Mouse (Mus musculus) T-helper 2 cell (primary cell): ENCODE data around the gene Hoxa4.

Experiments
- in situ Hi-C: fragments of 300-600 bp; cut with MboI, MseI; formaldehyde crosslinking; loops from one replicate; pipeline ENCODE4 v1.15.1; 2025; ENCODE audit warnings: high pct_unique_total_duplicates

The Hoxa4 gene

DNA sequence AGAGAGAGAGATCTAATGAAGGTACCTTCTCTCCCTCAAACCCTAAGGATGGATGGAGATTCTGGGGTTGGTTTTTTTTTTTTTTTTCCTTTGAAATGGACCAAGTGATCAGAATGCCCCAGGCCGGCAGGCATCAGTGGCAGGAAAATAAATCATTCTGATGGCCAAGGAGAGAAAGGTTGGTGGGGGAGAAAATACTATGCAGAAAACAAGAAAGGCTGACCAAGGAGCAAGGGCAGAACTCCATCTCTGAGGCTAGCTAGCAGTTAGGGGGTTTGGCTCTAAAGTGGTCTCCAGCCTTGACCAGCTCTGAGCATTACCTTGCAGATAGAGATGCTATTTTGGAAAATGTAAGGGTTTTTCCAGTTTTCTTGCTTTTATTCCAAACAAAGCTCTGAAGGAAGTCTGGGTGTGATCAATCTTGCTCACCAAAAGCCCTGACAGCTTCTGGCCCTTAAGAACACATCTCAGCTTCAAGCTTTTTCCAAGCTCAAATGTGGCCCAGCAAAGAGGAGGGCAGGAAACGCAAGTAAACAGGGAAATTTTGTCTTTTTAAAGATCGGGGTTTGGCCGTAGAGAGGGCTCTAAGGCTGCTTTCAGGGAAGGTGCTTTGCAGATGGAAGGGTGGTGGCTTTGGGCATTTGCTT is 25.0 kb downstream of the Hoxa4 start:
- in situ Hi-C loops = no loop called here

DNA sequence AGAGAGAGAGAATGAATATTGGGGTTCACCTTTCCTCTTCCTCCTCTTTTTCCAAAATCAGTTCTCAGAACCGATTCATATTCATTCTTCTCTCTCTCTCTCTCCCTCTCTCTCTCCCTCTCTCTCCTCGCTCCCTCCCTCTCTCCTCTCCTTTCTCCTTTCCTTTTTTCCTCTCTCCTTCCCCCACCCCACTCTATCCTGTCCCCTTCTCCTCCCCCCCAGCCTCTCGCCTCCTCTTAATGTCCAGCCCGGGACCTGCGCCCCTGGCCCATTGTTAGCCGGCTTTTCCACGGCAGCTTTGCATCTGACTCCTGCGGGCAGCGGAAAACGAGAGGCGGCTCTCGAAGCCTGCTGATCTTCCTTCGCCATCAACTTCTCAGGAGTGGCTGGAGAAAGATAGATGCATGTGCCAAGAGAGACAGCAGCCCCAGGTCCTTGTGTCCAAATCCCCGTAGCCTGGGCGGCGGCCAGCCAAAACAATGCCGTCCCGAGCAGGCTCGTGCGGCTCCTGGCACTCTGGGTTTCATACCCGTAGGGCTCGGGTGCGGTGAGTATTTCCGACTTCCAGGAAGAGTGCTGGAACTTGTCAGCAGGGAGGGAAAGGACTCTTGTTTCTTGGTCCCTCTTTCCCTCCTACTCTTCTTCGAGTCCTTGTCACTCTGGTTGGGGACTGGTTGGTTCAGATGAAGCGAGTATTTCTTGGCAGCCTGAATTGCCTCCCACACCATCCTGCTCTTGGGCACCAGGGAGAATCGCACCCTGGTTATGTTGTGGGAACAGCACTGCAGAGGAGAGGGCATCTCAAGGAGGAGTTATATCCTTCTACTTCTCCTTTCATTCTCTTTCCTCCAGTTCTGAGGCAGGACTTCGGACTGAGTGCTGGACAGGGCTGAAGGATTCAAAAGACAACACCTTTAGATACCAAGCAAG is 25.8 kb downstream of the Hoxa4 start:
- in situ Hi-C loops = no loop called here

DNA sequence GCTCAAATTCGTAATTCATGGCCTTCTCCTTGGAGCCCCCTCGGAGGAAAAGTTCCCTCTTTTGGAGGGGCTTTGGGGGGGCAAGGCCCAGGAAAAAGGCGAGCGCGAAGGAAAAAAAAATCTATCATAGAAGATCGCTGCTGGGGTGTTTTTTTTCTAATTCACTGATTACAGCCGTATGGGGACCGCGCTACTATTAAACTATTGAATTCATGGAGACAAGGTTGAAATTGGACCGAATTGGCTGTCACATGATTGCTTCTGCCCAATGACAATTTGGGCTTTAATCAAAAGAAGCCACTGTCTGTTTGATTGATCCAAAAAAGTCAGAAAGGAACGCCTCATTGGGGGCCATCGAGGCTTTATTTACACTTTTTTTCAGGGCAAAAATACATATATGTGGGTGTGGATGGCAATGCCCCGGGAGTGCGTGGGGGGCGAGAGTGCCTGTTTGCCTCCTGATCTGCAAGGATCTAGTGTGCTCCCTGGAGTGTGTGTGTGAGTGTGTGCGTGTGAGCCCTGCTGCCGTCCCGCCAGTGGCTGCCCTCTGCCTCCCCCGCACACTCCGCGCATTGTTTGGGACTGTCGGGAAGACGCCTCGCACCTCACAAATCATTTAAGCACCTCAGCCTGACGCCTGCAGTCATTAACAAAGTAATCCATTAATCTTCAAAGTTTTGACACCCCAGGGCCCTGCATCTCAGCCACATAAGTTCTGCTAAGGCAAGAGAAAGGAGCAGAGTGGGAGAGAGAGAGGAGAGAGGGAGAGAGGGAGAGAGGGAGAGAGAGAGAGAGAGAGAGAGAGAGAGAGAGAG is 26.7 kb downstream of the Hoxa4 start, which contains the start of gene Hoxa2:
Gene Hoxa2 (minus strand): TSS at position 206 of the 815 bp plus-strand sequence.
- in situ Hi-C loops = no loop called here

DNA sequence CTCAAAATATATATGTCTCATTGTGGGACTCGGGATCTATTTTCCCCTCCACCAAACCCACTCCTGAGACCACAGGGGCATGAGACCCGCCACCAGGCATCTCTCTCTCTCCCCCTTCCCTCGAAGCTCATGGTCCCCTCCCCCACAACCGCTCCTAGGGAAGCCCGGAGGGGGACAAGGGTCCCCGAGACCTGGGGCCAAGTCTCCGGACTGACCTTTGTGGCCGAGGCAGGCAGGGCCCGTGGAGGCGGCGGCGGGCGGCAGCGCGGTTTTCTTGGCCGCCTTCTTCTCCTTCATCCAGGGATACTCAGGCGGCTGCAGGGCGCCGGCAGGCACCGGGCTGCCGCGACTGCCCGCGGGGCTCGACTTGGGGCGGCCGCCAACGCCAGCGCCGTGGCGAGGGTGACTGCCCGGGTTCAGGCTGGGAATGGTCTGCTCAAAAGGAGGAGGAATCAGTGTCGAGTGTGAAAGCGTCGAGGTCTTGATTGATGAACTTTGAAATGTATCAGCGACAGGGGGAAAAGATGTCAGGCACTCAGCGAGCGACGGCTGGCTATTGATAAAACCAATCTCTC is 27.4 kb downstream of the Hoxa4 start:
- in situ Hi-C loops = no loop called here

DNA sequence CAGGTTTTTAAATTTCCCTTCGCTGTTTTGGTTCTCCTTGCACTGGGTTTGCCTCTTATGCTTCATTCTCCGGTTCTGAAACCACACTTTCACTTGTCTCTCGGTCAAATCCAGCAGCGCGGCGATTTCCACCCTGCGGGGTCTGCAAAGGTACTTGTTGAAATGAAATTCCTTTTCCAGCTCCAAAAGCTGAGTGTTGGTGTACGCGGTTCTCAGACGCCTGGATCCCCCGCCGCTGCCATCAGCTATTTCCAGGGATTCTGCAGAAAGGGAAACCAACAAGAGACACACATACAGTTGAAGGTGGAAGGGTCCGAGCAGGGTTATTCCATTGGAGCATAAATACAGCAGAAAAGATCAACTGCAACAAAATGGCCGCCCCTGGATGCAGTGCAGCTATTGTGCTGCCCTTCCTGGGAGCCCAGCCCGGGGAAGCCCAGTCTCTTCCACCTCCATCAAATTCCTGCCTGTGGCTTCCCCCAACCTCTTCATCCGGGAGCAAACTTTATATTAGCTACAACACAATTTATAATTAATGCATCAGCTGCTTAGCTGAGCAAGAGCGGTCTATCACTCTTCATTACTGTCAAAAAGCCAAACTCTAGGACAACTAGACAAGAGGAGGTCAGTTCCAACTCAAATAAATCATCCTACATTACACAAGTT is 28.1 kb downstream of the Hoxa4 start:
- in situ Hi-C loops = no loop called here

DNA sequence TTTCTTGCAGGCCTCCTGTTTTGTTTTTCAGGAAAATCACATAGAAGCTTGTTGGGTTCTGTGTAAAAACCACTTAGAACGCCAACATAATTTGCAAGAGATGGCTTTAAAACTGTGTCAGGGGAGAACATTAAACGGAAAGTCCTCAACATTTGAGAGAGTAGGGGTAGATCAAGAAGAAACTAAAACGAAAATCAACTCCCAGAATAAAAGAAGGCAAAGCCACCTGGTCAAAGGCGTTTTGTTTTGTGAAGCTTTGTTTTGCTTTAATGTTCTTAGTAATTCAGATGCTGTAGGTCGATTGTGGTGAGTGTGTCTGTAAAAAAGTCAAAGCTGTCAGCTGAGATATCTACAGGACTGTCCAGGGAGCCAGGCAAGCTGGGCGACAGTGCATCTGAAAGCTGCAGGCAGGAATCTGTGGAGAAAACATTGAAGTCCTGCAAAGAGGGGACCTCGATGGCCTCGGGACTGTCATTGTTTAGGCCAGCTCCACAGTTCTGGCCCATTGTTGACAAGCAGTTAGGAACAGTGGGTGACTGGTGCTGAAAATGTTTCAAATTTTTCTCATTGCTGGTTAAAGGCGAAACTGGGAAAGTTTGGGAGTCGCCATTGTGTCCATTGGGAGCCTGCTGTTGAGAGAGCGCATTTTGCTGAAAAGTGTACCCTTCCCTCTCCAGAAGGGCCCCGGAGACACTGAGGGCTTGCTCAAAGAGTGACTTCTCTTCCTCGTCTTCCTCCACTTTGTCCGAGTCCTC is 28.8 kb downstream of the Hoxa4 start:
- in situ Hi-C loops = no loop called here

DNA sequence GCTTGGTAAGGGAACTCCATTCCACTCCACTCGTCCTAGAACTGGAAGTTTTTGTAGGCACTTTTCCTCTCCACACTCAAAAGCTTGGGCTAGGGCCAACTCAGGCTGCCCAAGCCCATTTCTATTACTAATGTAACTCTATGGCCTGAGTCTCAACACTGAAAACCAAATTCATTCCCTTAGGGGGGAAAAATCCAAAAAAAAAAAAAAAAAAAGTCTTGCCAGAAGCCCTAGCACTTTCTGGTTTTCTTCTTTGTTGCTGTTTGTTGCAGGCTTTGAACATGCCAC is 29.5 kb downstream of the Hoxa4 start:
- in situ Hi-C loops = no loop called here

DNA sequence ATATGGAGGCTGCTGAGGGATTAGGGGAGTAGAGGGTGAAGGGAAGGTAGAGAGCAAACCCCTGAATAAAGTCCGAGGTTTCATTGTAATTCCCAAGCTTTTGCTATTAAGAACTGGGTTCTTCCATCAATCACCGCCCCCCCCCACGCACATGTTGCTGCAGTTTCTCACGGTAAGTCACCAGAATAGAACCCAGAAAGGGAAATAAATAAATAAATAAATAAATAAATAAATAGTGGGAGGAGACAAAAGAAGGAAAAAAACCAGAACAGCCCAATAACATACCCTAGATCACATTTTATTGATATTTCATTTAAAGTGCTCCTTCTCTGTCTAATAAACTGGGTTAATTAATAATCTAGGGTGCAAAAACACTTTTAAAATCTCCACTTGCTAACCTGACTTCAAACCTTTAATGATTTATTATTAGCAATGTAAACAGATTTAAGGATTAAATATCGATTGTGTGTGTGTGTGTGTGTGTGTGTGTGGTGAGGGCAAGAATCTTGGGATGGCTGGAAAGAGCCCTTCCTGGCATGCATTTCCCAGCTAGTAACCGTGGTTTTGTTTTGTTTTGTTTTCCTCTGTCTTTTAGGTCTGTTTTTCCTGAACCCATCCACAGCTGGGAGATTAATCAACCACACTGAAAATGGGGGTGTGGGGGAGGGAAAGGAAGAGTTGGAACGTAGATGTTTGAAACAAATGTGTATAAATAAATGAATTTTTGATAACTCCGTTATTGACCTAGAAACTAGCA is 30.0 kb downstream of the Hoxa4 start:
- in situ Hi-C loops = no loop called here

DNA sequence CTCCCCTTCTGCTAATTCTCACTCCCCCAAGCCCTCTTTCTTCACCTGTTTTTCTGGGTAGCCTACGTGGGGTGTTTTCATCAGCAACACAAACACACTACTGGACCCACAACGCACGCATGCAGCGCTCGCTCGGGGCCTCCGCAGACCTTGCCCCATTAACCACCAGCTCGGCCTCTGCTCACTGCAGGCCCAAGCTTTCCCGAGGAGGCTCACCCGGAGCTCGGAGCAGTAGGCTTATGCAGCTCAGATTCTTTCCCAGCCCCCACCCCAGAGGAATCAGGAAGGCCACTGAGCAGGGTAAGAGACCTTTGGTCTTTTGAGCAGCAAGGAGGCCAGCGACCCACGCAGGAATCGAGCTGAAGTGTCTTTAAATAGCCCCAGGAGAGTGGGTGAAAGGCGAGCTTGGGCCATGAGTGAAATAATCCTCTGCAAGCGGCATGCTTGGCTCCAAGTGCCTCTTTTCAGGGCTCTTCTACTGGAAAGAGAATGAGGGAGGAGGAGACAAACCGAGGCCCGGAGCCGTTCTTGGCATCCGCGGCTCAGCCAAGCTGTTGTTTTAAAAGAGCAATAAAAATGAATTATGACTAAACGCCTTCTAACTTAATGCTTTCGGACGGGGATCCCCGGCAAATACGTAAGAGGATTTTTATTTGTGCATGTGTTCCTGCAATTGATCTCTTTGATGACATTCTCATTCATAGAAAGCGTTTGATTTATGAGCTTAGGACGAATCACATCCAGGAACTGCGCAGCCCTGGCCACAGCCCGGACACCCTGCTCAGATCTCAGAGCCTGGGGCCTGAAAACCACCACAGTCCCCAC is 30.8 kb downstream of the Hoxa4 start:
- in situ Hi-C loops = no loop called here

DNA sequence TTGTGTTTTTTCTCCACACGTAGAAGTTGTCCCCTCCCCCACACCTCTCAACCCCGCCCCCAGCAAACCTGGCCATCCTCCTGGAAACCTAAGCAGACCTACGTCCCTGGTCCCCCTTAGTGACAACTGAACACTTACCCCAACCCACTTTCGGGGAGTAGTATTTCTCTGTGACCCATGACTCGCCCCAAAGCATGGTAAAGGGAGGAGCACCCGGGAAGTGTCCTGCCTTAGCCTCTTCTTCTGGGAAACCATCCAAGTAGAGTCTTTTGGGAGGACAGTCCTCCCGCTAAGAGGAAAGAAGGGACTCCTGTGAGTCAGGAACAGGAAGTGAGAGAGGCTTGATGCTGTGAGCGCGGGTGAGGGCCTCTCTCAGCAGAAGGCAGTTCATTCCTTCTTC is 31.6 kb downstream of the Hoxa4 start:
- in situ Hi-C loops = loop anchor here (10.0 kb wide), 1 partner anchor 145 kb away; the partner anchor contains the start of gene Skap2

DNA sequence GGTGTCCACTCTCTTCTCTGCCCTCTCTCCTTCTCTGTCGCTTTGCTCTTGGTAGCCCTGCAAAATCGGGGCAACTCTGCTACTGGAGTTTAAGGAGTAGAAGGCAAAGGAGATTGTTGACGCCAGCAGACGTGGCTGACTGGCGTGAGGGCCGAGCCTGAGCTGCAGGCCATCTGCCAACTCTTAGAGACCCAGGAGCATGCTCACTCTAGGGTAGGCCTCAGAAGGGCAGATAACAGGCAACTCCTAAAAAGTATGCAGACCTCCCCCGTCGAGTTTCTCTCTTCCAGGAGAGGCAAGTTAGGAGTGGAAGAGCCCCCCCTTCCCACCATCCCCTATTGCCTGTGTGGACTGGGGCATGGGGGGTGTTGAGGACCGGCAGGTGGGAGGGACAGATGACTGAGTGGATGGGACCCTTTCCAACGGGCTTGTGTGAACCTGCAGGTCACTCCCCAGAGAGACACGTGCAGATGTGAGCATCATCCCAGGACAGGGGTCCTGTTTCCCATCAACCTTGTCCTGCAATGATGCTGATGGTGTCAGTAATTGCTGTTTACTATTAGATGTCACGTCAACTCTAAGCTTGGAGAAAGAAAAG is 32.3 kb downstream of the Hoxa4 start:
- in situ Hi-C loops = loop anchor here (10.0 kb wide), 1 partner anchor 144 kb away; the partner anchor contains the start of gene Skap2

DNA sequence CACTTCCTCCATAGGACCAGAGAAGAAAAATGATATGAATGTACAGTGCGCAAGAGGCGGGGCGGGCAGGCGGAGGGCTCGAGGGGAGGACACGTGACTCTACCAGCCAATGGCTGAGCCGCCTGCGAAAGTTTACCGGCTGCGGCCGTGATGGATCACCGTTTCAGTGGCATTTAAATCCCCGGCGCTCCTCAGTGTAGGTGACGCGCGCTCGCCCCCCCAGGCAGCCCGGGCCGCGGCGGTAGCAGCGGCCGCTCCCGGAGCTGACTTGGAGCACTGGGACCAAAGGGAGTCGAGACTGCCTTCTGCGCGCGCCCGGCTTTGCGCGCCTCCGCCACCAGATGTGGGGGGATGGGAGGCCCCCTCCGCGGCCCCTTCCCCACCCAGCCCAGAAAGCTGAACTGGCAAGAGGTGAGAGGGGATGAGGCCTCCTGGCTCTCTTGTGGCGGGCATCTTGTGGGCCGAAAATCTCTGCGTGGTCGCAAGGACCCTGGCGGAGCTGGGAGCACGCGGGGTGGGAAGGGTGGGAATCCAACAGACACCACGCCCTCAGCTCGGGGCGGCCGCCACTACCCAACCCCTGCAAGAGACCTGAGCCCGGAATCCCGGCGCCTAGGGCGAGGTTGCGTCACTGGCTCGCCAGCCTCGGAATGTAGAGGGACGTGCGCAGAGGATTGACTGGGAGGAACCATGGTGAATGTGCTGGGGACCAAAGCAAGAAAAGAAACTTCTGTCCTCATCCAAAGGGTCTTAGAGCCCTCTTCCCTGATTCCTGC is 33.1 kb downstream of the Hoxa4 start, which contains the start of gene Hoxa1:
Gene Hoxa1 (minus strand): TSS at position 42 of the 776 bp plus-strand sequence.
- in situ Hi-C loops = loop anchor here (10.0 kb wide), 1 partner anchor 144 kb away; the partner anchor contains the start of gene Skap2

DNA sequence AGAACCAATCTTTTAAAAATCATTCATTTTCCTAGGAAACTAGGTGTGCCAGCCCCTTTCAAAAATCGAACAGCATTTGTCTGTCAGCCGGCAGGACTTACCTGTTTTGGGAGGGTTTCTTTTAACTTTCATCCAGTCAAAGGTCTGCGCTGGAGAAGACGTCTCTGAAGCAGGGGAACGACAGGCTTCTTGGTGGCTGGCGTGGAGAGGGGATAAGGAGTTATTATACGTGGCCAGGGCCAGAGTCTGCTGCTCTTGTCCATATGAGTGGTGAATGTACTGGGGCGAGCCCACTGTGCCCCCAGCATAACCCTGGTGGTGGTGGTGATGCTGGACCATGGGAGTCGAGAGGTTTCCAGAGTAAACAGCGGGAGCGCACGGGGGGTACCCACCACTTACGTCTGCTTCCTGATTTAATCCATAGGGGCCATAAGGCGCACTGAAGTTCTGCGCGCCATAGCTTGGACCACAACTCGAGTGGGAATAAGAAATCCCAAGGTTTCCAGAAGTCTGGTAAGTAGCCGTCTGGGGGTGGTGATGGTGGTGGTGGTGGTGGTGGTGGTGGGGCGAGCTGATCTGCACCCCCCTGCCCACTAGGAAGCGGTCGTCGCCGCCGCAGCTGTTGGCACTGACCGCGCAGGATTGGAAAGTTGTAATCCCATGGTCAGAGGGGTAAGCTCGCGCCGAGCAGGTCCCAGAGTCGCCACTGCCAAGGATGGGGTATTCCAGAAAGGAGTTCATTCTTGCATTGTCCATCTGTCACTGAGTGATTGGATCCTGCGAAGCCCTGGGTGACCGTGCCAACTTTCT is 33.9 kb downstream of the Hoxa4 start:
- in situ Hi-C loops = loop anchor here (10.0 kb wide), 1 partner anchor 143 kb away; the partner anchor contains the start of gene Skap2

DNA sequence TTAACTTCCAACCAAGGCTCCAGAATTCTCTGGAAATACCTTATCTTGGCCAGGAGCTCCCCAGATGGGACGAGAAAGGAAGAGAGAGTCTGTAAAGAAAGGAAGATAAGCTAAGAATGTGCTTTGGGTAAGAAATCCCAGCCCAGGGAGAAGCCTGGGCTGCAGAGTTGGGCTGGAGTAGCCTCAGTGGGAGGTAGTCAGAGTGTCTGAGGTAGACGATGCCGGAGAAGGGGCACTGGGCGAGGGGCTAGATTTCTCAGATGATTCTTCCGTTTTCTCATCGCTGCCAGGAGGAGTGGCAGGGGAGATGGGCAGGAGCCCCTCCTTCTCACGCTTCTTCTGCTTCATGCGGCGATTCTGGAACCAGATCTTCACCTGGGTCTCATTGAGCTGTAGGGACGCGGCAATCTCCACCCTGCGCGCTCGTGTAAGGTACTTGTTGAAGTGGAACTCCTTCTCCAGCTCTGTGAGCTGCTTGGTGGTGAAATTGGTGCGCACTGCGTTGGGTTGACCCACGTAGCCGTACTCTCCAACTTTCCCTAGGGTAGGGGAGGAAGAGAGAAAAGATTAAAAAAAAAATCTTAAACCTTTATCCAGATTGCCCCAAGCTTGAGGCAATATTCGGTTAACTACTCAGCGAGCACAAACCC is 34.9 kb downstream of the Hoxa4 start:
- in situ Hi-C loops = loop anchor here (10.0 kb wide), 1 partner anchor 142 kb away; the partner anchor contains the start of gene Skap2

DNA sequence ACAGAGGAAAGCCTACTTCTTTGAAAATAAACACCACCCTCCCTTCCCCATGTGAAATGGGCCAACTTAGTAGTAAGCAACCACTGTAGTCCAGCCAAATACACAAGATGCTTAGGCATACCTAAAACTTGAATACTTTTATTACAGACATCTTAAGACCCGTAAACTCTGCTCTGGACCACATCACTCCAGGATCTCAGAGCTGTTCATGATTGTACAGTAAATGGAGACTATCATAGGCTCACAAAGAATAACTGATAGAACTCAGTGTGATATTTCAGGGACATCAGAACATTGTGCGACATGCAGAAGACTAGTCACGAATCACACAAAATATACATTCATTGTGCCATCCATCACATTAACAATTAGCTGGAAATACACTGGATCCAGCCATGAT is 36.1 kb downstream of the Hoxa4 start:
- in situ Hi-C loops = loop anchor here (10.0 kb wide), 1 partner anchor 141 kb away; the partner anchor contains the start of gene Skap2

DNA sequence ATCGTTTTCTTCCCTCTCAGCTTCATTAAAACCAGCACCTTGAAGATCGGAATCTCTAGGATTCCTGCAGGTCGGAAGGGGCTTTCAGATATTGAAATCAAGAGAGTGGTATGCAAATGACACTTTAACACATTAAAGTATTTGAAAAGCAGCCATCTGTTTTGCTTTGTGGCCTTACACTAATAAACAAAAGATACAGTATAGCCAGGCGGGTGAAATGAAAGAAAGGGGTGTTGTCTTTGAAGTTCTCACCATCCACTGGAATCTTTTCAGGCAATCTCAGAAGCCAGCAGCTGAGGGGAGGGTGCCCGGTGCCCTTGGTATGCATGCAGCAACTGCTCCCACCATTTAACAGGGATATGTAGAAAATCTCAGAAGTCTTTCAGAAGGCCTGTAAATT is 37.5 kb downstream of the Hoxa4 start:
- in situ Hi-C loops = loop anchor here (10.0 kb wide), 1 partner anchor 139 kb away; the partner anchor contains the start of gene Skap2
